In the genomic region with DNA sequence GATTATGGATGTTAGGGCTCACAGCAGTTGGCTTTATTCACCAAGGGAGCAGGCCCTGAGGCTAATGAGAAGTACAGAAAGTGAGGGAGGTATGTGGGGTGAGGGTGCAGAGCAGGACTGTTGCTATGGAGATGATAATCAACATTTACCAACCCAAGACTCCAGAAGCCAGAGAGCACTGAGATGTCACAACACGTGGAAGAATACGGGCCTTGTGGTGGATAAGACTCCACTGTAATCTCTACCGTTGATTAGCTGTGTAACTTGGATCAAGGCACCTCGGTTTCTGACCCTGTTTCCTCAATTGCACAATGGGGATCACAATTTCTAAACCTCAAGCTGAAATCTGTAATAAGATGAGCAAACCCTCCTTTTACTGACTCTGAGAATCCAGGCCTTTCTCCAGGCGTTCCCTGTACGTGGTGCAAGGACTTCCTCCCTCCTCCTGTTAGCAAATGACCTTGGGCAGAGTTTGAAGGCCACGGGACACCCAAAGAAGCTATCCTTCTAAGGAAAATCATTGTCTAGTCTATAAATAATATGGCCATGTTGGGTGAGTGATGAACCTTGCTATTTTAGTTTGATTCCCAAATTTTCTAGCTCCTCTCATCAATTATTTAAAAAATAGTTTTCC, we compare ENCODE assay signal across 15 mouse cellular contexts.
A peak's percentile ranks its signal among the peaks of the same experiment; 100 is the strongest.
DNase-seq lines count a peak whose midpoint lies in the region; ATAC-seq and TF ChIP-seq lines count a peak whose summit lies in the region.
"Had no signal": no experiment of that assay in that cellular context is flagged by ENCODE, and none has a peak within 500 bp of the region (broad histone marks: within the 10 kb centered on the region; RNA-seq: fewer than 3 reads in every experiment).

No protein-coding gene starts in this region.

- H3K27me3 ChIP-seq in forebrain, embryonic 11.5 days (ENCODE audit: control insufficient read depth, insufficient read depth, low read length) = no peaks in the 10 kb centered on the region
- no peaks in the 10 kb centered on the region for H3K27me3 ChIP-seq in forebrain, embryonic 15.5 days
- no peaks in the 10 kb centered on the region for H3K27me3 ChIP-seq in liver, adult 2 months (ENCODE audit: control insufficient read depth, insufficient read depth, low read length)
- no peaks in the 10 kb centered on the region for H3K27me3 ChIP-seq in stomach, embryonic 16.5 days (ENCODE audit: control insufficient read depth, insufficient read depth, low read length)
- H3K27me3 ChIP-seq: limb, embryonic 13.5 days had no signal

- H3K4me2 ChIP-seq in forebrain, embryonic 11.5 days (ENCODE audit: low read depth, low read length, severe bottlenecking) = no peak overlapping the region
- no peak overlapping the region for H3K4me2 ChIP-seq in forebrain, embryonic 15.5 days (replicated peaks)
- H3K4me2 ChIP-seq in stomach, embryonic 16.5 days (ENCODE audit: low read depth, low read length) = no peak overlapping the region
- H3K4me2 ChIP-seq: heart, embryonic 13.5 days; hindbrain, embryonic 15.5 days; limb, embryonic 13.5 days had no signal

- no peak for TF ChIP-seq POLR2A in liver, adult 2 months (IDR thresholded peaks at IDR 0.05; ENCODE audit: extremely low read depth, insufficient read depth, low read length)

- no peak overlapping the region for H3K27ac ChIP-seq in forebrain, embryonic 11.5 days (ENCODE audit: low read depth, low read length)
- no peak overlapping the region for H3K27ac ChIP-seq in forebrain, embryonic 15.5 days (replicated peaks)
- no peak overlapping the region for H3K27ac ChIP-seq in liver, adult 2 months (replicated peaks; ENCODE audit: insufficient read depth, low read depth, low read length)
- peak overlapping the region; percentile 26 for H3K27ac ChIP-seq in stomach, embryonic 16.5 days (ENCODE audit: low read length)
- H3K27ac ChIP-seq: heart, embryonic 13.5 days; hindbrain, embryonic 15.5 days; kidney, postnatal 0 days; limb, embryonic 13.5 days had no signal

- no peak overlapping the region for H3K9ac ChIP-seq in forebrain, embryonic 11.5 days (ENCODE audit: low read length)
- no peak overlapping the region for H3K9ac ChIP-seq in forebrain, embryonic 15.5 days (replicated peaks)
- H3K9ac ChIP-seq in liver, adult 2 months (ENCODE audit: low read depth, low read length) = no peak overlapping the region
- H3K9ac ChIP-seq in stomach, embryonic 16.5 days (ENCODE audit: low read length) = no peak overlapping the region
- H3K9ac ChIP-seq: heart, embryonic 13.5 days; hindbrain, embryonic 15.5 days; limb, embryonic 13.5 days had no signal

- no peaks in the 10 kb centered on the region for H3K79me2 ChIP-seq in liver, adult 2 months (ENCODE audit: control insufficient read depth, insufficient read depth, low read length)

- ATAC-seq in forebrain, embryonic 11.5 days (replicated peaks; ENCODE audit: low FRiP score) = no peak
- no peak for ATAC-seq in forebrain, embryonic 15.5 days (replicated peaks)
- no peak; the same call in 1 of the 2 replicates for ATAC-seq in stomach, embryonic 16.5 days (ENCODE audit: insufficient read depth, low FRiP score)
- ATAC-seq: forebrain, embryonic 16.5 days had no signal

- no peak for TF ChIP-seq CTCF in liver, adult 2 months (IDR thresholded peaks at IDR 0.05; ENCODE audit: low read depth, low read length)

- no peak overlapping the region for H3K4me3 ChIP-seq in forebrain, embryonic 11.5 days (ENCODE audit: low read depth, low read length)
- H3K4me3 ChIP-seq in forebrain, embryonic 15.5 days = no peak overlapping the region
- H3K4me3 ChIP-seq in liver, adult 2 months (ENCODE audit: insufficient read depth, low read depth, low read length) = no peak overlapping the region
- H3K4me3 ChIP-seq in stomach, embryonic 16.5 days (replicated peaks; ENCODE audit: low read length) = no peak overlapping the region
- H3K4me3 ChIP-seq: heart, embryonic 13.5 days; hindbrain, embryonic 15.5 days; limb, embryonic 13.5 days had no signal

- H3K4me1 ChIP-seq in forebrain, embryonic 11.5 days (replicated peaks; ENCODE audit: control insufficient read depth, insufficient read depth, low read length) = no peaks in the 10 kb centered on the region; the same call in 1 of the 2 replicates
- H3K4me1 ChIP-seq in forebrain, embryonic 15.5 days = peaks cover 15% of the 10 kb centered on the region
- no peaks in the 10 kb centered on the region for H3K4me1 ChIP-seq in liver, adult 2 months (ENCODE audit: control insufficient read depth, insufficient read depth, low read length)
- peaks cover 37% of the 10 kb centered on the region for H3K4me1 ChIP-seq in stomach, embryonic 16.5 days (ENCODE audit: control insufficient read depth, insufficient read depth, low read length)

- H3K36me3 ChIP-seq in forebrain, embryonic 11.5 days (ENCODE audit: control insufficient read depth, insufficient read depth, low read length) = no peaks in the 10 kb centered on the region
- no peaks in the 10 kb centered on the region for H3K36me3 ChIP-seq in forebrain, embryonic 15.5 days
- H3K36me3 ChIP-seq in liver, adult 2 months (ENCODE audit: control insufficient read depth, insufficient read depth, low read length) = no peaks in the 10 kb centered on the region
- H3K36me3 ChIP-seq in stomach, embryonic 16.5 days (ENCODE audit: control insufficient read depth, insufficient read depth, low read length) = no peaks in the 10 kb centered on the region
- H3K36me3 ChIP-seq: heart, embryonic 13.5 days; hindbrain, embryonic 15.5 days; limb, embryonic 13.5 days had no signal

- peak; percentile 18 for DNase-seq in forebrain, embryonic 11.5 days (ENCODE audit: low spot score)
- peak; percentile 33 for DNase-seq in liver, adult 2 months (ENCODE audit: extremely low read depth, low read depth, low spot score)
- DNase-seq in liver = no peak
- peak; percentile 100 for DNase-seq in fat pad, adult 2 months (ENCODE audit: extremely low read depth, low read depth, low spot score)
- DNase-seq in cerebellum, postnatal 4 days (ENCODE audit: low spot score in 2 of 2) = no peak
- DNase-seq in thymus, adult 18-20 months = no peak
- DNase-seq: cerebellum, adult 2 months; layer of hippocampus, postnatal 36 days had no signal

- no peaks in the 10 kb centered on the region for H3K9me3 ChIP-seq in forebrain, embryonic 11.5 days (ENCODE audit: control insufficient read depth, low read length)
- H3K9me3 ChIP-seq in forebrain, embryonic 15.5 days = no peaks in the 10 kb centered on the region
- no peaks in the 10 kb centered on the region for H3K9me3 ChIP-seq in stomach, embryonic 16.5 days (replicated peaks; ENCODE audit: control insufficient read depth, low read length)
- H3K9me3 ChIP-seq: heart, embryonic 13.5 days; hindbrain, embryonic 15.5 days; limb, embryonic 13.5 days had no signal

- 64% methylated on average over 7 of the region's 7 CpGs for WGBS in forebrain, embryonic 11.5 days
- WGBS in forebrain, embryonic 15.5 days = 54% methylated on average over 7 of the region's 7 CpGs
- WGBS in liver, adult 2 months = 49% methylated on average over 7 of the region's 7 CpGs
- WGBS in stomach, embryonic 16.5 days = 54% methylated on average over 7 of the region's 7 CpGs

Comparison
In these comparisons a context has a peak if more than half of its experiments do, and no peak if none do; other contexts are left out.
1. DNase-seq: peak in forebrain, embryonic 11.5 days (single experiment), liver, adult 2 months (single experiment) and fat pad, adult 2 months (single experiment); none in liver (single experiment), cerebellum, postnatal 4 days (0 of 2) and thymus, adult 18-20 months (0 of 2).